Mouse (Mus musculus) lung, adult 2 months (tissue): ENCODE data around the gene Hmmr. TPM values are rescaled to one million over a fixed set of nuclear protein-coding genes. Genes with fewer than 3 reads are reported as not detected.
"Not testable (repeated sequence)": the region's sequence is repeated elsewhere in the genome, so short reads cannot be mapped to it uniquely, and the experiment has no call there.

ENCODE experiments used
- DNase-seq: peaks from one replicate; pipeline ENCODE4 v3.0.0; 2022
- H3K4me1 ChIP-seq: fragments of 200-500 bp; 2 replicates; pipeline ENCODE4 v1.6.1; 2011; ENCODE audit warnings: low read length; ENCODE audit not compliant: control insufficient read depth, insufficient read depth
- H3K4me3 ChIP-seq: fragments of 200-500 bp; replicated peaks from 2 replicates; pipeline ENCODE3; 2011; ENCODE audit warnings: low read depth, mild to moderate bottlenecking, control low read depth, low read length; ENCODE audit errors: extremely low read depth
- CTCF ChIP-seq: fragments of 200-500 bp; IDR thresholded peaks from 2 replicates; pipeline ENCODE4 v1.5.1; 2011; ENCODE audit warnings: mild to moderate bottlenecking, low read length, control low read depth; ENCODE audit not compliant: insufficient read depth
- POLR2A ChIP-seq: fragments of 200-500 bp; IDR thresholded peaks from 2 replicates; pipeline ENCODE4 v1.6.1; 2011; ENCODE audit warnings: low read depth, mild to moderate bottlenecking, control low read depth, low read length, borderline replicate concordance; ENCODE audit errors: extremely low read depth
- WGBS: fragments of 180-500 bp; shearing (Covaris S2); methylation state at CpG from one replicate; pipeline ENCODE4 v1.1.7; 2018; 5-methylcytosine and 5-hydroxymethylcytosine counted together
- polyA plus RNA-seq: library from polyadenylated mRNA; depleted of rRNA; stranded (reverse); fragments of >200 nt; gene quantifications from 2 replicates; pipeline ENCODE4 v1.2.3, GENCODE M21; 2012

The Hmmr gene
- polyA plus RNA-seq, 1 experiment = 0.71 TPM

GRCm38 (mm10) chr11:40713858-40714257 lies 19.4 kb downstream of the Hmmr start:
- TF ChIP-seq CTCF (no peak), POLR2A (no peak)
- WGBS = 39% methylated on average over 8 of the region's 8 CpGs
- Histone ChIP-seq H3K4me3 (no peak overlapping the region), H3K4me1 (no peaks in the 10 kb centered on the region)
- DNase-seq = no peak

GRCm38 (mm10) chr11:40709899-40710298 lies 23.3 kb downstream of the Hmmr start:
- H3K4me1 ChIP-seq, DNase-seq, H3K4me3 ChIP-seq: not testable (repeated sequence)
- 81% methylated on average over 6 of the region's 6 CpGs for WGBS

GRCm38 (mm10) chr11:40695103-40695502 lies 38.1 kb downstream of the Hmmr start, which contains the start of gene Mat2b:
Mat2b (minus strand) TSS chr11:40695203.
- TF ChIP-seq CTCF (no peak), POLR2A (no peak)
- H3K4me3 ChIP-seq = peak within 1 kb of the TSS; percentile 90
- WGBS = 72% methylated on average over 9 of the region's 9 CpGs
- peaks cover 8% of the 10 kb centered on the region for H3K4me1 ChIP-seq
- no peak for DNase-seq

GRCm38 (mm10) chr11:40694311-40695087 lies 38.7 kb downstream of the Hmmr start:
- WGBS = under 1% methylated on average over 31 of the region's 31 CpGs
- DNase-seq = peak; percentile 63
- Histone ChIP-seq H3K4me3 (peak overlapping the region; percentile 90), H3K4me1 (peaks cover 10% of the 10 kb centered on the region)
- TF ChIP-seq POLR2A (peak; percentile 64; the same call in 1 of the 2 replicates), CTCF (no peak)

- TF ChIP-seq CTCF = no peak
- no peak for TF ChIP-seq POLR2A
- Histone ChIP-seq H3K4me3 (peak overlapping the region; percentile 63), H3K4me1 (peaks cover 10% of the 10 kb centered on the region)
- WGBS = under 1% methylated on average over 16 of the region's 16 CpGs
- peak; percentile 63 for DNase-seq
Observed at GRCm38 (mm10) chr11:40693366-40693951, 39.8 kb downstream of the Hmmr start.

- WGBS = under 1% methylated on average over 36 of the region's 36 CpGs
- peak; percentile 93 for DNase-seq
Observed at GRCm38 (mm10) chr11:40692511-40693365, 40.5 kb downstream of the Hmmr start.

GRCm38 (mm10) chr11:40692101-40692509 lies 41.1 kb downstream of the Hmmr start:
- no peak for TF ChIP-seq CTCF
- Histone ChIP-seq H3K4me1 (peaks cover 14% of the 10 kb centered on the region), H3K4me3 (peak overlapping the region; percentile 93)
- no peak for DNase-seq
- under 1% methylated on average over 28 of the region's 28 CpGs for WGBS

More at GRCm38 (mm10) chr11:40692511-40693365, 40.5 kb downstream of the Hmmr start:
- Histone ChIP-seq H3K4me1 (peaks cover 10% of the 10 kb centered on the region), H3K4me3 (peak overlapping the region; percentile 93)
- TF ChIP-seq CTCF (no peak), POLR2A (peak; percentile 74)

GRCm38 (mm10) chr11:40690444-40691127 lies 42.6 kb downstream of the Hmmr start:
- 24% methylated on average over 5 of the region's 5 CpGs for WGBS
- no peak for TF ChIP-seq POLR2A
- TF ChIP-seq CTCF = no peak
- no peak for DNase-seq
- Histone ChIP-seq H3K4me1 (peaks cover 14% of the 10 kb centered on the region), H3K4me3 (no peak overlapping the region)

- 84% methylated on average over 3 of the region's 3 CpGs for WGBS
- peaks cover 4% of the 10 kb centered on the region; the same call in 1 of the 2 replicates for H3K4me1 ChIP-seq
- H3K4me3 ChIP-seq = no peak overlapping the region
- no peak for DNase-seq
- TF ChIP-seq CTCF = no peak
- TF ChIP-seq POLR2A = no peak
Observed at GRCm38 (mm10) chr11:40683295-40683694, 49.9 kb downstream of the Hmmr start.
